Mouse (Mus musculus) heart, adult 2 months (tissue): ENCODE measurements around the gene Cyp20a1.

ENCODE experiments used
- CTCF ChIP-seq: fragments of 200-600 bp; IDR thresholded peaks from 2 replicates; pipeline ENCODE4 v1.8.1; 2022; ENCODE audit warnings: antibody characterized with exemption, mild to moderate bottlenecking, moderate library complexity
- POLR2A ChIP-seq: fragments of 200-500 bp; IDR thresholded peaks from 2 replicates; pipeline ENCODE4 v1.6.1; 2011; ENCODE audit warnings: mild to moderate bottlenecking, low read depth, low read length, control low read depth; ENCODE audit not compliant: insufficient read depth

GRCm38 (mm10) chr1:60432497-60432896, 89.4 kb downstream of the Cyp20a1 start:
- TF ChIP-seq CTCF (no peak), POLR2A (no peak)
